Mouse (Mus musculus): ENCODE results near the gene Sema4a. TPM values are rescaled to one million over a fixed set of nuclear protein-coding genes. Genes with fewer than 3 reads are reported as not detected.
A peak's percentile ranks its signal among the peaks of the same experiment; 100 is the strongest.

Gene Sema4a
- polyA plus RNA-seq, 1 experiment from 2014 or later = 6.3 TPM

DNA sequence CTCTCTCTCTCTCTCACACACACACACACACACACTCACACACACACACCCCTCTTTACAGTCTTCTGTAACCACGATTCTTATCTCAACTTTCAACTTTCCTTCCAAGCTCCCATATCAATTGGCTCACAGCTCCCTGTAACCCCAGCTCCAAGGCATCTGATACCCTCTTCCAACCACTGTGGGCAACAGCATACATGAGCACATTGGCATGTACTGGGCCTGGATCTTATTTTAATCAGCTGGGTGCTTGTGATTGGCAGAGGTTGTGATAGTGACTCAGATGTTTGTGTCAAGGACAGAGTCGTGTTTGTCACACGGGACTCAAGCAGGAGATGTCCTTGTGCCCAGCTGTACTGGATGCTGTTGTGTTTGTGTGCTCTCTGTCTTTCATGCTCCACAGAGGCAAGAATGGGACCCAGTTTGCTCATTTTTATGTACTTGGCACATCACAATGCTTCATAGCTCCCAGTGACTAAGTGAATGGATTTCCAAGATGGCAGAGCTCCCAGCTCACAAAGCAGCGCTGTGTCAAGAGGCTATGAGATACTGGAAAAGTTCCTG lies 33.6 kb downstream of the Sema4a start:
- WGBS = 79% methylated on average over 4 of the region's 4 CpGs
- ATAC-seq (ENCODE audit: low FRiP score) = no peak
- no peaks in the 10 kb centered on the region for H3K27me3 ChIP-seq (ENCODE audit: control insufficient read depth, insufficient read depth, low read length)

DNA sequence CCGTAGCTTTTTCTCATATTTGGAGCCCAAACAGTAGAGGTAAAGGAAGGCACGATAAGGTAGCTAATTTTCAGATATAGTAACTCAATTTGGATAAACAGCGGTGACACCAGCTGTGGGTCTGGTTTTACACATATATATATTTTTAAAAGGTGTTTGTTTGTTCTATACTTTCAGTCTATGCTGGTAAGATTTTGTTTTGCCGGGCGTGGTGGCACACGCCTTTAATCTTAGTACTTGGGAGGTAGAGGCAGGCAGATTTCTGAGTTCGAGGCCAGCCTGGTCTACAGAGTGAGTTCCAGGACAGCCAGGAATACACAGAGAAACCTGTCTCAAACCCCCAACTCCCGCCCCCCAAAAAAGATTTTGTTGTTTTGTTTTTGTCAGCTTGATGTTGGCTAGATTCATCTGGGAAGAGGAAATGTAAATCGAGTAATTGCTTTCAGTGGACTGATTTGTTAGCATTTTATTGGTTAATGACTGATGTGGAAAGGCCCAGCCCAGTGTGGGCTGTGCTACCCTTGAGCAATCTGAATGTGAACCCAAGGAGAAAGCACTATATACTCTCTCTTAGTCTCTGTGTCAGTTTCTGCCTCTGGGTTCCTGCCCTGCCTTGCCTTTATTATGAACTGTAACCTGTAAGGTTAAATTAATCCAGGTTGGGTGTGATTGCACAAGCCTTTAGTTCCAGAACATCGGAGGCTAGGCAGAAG lies 35.1 kb downstream of the Sema4a start:
- DNase-seq (ENCODE audit: low spot score, missing footprints) (no peak), ATAC-seq (ENCODE audit: low FRiP score) (no peak)
- Histone ChIP-seq H3K4me3 (ENCODE audit: low read depth, low read length) (no peak overlapping the region), H3K4me2 (peak overlapping the region; percentile 23; the same call in 1 of the 2 replicates), H3K4me1 (ENCODE audit: control insufficient read depth, insufficient read depth, low read length) (peaks cover 13% of the 10 kb centered on the region), H3K27ac (ENCODE audit: low read depth, low read length) (no peak overlapping the region), H3K27me3 (ENCODE audit: control insufficient read depth, insufficient read depth, low read length) (no peaks in the 10 kb centered on the region), H3K9me3 (ENCODE audit: control insufficient read depth, low read length) (no peaks in the 10 kb centered on the region), H3K36me3 (ENCODE audit: control insufficient read depth, insufficient read depth, low read length) (peaks cover under 1% of the 10 kb centered on the region; the same call in 1 of the 2 replicates), H3K9ac (ENCODE audit: low read length) (no peak overlapping the region)
- WGBS = 86% methylated on average over 10 of the region's 10 CpGs

More for the DNA sequence above, 33.6 kb downstream of the Sema4a start:
- no peak overlapping the region for H3K4me2 ChIP-seq
- H3K27ac ChIP-seq (ENCODE audit: low read depth, low read length) = no peak overlapping the region
- DNase-seq (ENCODE audit: low spot score, missing footprints) = no peak
- no peak overlapping the region for H3K4me3 ChIP-seq (ENCODE audit: low read depth, low read length)
- peaks cover 9% of the 10 kb centered on the region for H3K4me1 ChIP-seq (ENCODE audit: control insufficient read depth, insufficient read depth, low read length)
- no peak overlapping the region for H3K9ac ChIP-seq (ENCODE audit: low read length)
- no peaks in the 10 kb centered on the region for H3K36me3 ChIP-seq (ENCODE audit: control insufficient read depth, insufficient read depth, low read length)
- H3K9me3 ChIP-seq (ENCODE audit: control insufficient read depth, low read length) = no peaks in the 10 kb centered on the region

GRCm38 (mm10) chr3:88425330-88425689 lies 35.7 kb downstream of the Sema4a start:
- H3K4me2 ChIP-seq = peak overlapping the region; percentile 23

DNA sequence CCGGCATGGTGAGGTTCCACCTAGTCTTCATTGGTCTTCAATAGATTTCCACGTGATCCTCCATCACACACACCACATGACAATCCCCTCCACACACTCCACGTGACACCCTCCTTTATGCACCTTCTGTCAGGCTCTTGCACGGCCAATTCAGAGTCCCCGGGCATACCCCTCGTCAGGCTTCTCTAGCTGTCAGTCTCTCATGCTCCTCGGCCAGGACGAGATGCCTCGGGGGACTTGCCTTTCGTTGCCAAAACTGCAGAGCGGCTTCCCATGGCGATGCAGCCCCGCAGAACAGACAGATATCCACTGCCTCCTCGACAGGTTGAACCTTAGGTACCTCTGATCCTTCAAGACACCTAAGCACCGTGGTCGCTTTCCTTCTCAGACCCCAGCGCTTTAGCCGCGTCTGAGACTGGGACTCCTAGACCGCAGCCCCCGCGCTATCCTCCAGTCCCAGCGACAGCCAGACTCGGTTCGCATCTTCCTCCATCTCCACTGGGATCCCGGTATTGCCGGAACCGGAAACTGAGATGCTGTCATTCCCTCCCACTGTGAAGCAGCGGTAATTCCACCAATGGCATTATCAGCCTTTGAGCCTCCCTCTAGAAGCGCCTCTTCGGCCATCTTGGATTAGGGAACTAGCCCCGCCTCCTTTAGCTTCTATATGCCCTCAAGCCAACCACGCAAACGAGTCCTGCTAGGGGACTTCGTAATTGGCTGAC lies 36.2 kb downstream of the Sema4a start, which contains the start of gene Slc25a44:
Slc25a44 (minus strand) TSS at position 535 of the 725 bp plus-strand sequence.
- no peak within 1 kb of the TSS for H3K27ac ChIP-seq (ENCODE audit: low read depth, low read length)
- 1% methylated on average over 35 of the region's 35 CpGs for WGBS
- peak; percentile 98 for DNase-seq (ENCODE audit: low spot score, missing footprints)

More at GRCm38 (mm10) chr3:88425330-88425689, 35.7 kb downstream of the Sema4a start:
- Histone ChIP-seq H3K4me3 (ENCODE audit: low read depth, low read length) (peak overlapping the region; percentile 75; the same call in 1 of the 2 replicates), H3K27me3 (ENCODE audit: control insufficient read depth, insufficient read depth, low read length) (no peaks in the 10 kb centered on the region), H3K36me3 (ENCODE audit: control insufficient read depth, insufficient read depth, low read length) (peaks cover 6% of the 10 kb centered on the region), H3K9me3 (ENCODE audit: control insufficient read depth, low read length) (no peaks in the 10 kb centered on the region), H3K9ac (ENCODE audit: low read length) (peak overlapping the region; percentile 1; the same call in 1 of the 2 replicates), H3K27ac (ENCODE audit: low read depth, low read length) (no peak overlapping the region), H3K4me1 (ENCODE audit: control insufficient read depth, insufficient read depth, low read length) (peaks cover 13% of the 10 kb centered on the region)
- 7% methylated on average over 2 of the region's 2 CpGs for WGBS
- DNase-seq (ENCODE audit: low spot score, missing footprints) (peak; percentile 89), ATAC-seq (ENCODE audit: low FRiP score) (0 out of 2 replicates have a peak, but pooled peaks have one; percentile 27)

DNA sequence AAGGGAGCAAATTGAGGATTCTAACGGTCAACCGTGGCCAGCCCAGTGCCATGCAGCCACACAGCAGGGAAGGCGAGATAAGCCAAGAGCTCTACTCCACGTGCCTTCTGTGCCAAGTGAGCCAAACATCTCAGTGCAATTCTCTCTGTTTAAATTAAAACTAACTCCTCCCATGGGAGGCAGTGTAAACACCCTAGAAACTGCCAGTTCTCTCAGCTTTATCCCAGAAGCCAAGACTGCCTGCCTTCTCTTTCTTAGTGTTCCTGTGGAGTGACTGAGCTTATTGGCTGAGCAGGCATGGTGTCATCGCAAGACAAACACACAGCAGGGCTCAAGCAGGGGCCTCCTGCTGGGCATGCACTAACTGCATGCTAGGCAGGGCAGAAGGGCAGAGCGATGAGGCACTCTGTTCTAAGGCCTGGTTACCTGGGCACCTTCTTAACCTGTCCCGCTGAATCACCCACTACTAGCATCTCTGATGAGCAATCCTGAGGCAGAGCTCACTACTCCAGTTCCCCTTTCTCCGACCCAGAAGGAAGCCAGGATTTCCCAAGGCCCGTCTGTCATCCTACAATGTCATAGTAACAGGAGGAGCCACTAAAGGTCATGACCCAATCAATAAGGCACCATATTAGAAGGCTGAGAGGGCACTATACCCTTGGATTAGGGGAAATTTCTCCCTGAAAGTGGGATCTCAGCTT lies 38.8 kb downstream of the Sema4a start:
- Histone ChIP-seq H3K4me3 (ENCODE audit: low read depth, low read length) (no peak overlapping the region), H3K9ac (ENCODE audit: low read length) (peak overlapping the region; percentile 10; the same call in 1 of the 2 replicates), H3K9me3 (ENCODE audit: control insufficient read depth, low read length) (no peaks in the 10 kb centered on the region), H3K4me2 (no peak overlapping the region), H3K4me1 (ENCODE audit: control insufficient read depth, insufficient read depth, low read length) (peaks cover 13% of the 10 kb centered on the region), H3K27ac (ENCODE audit: low read depth, low read length) (no peak overlapping the region), H3K27me3 (ENCODE audit: control insufficient read depth, insufficient read depth, low read length) (no peaks in the 10 kb centered on the region), H3K36me3 (ENCODE audit: control insufficient read depth, insufficient read depth, low read length) (peaks cover 8% of the 10 kb centered on the region)
- ATAC-seq (ENCODE audit: low FRiP score) (no peak), DNase-seq (ENCODE audit: low spot score, missing footprints) (no peak)
- 36% methylated on average over 9 of the region's 9 CpGs for WGBS

More for the DNA sequence above, 36.2 kb downstream of the Sema4a start, which contains the start of gene Slc25a44:
- Histone ChIP-seq H3K27me3 (ENCODE audit: control insufficient read depth, insufficient read depth, low read length) (no peaks in the 10 kb centered on the region), H3K4me2 (peak within 1 kb of the TSS; percentile 81), H3K36me3 (ENCODE audit: control insufficient read depth, insufficient read depth, low read length) (peaks cover 8% of the 10 kb centered on the region), H3K4me1 (ENCODE audit: control insufficient read depth, insufficient read depth, low read length) (peaks cover 13% of the 10 kb centered on the region), H3K9ac (ENCODE audit: low read length) (peak within 1 kb of the TSS; percentile 71), H3K4me3 (ENCODE audit: low read depth, low read length) (peak within 1 kb of the TSS; percentile 75), H3K9me3 (ENCODE audit: control insufficient read depth, low read length) (no peaks in the 10 kb centered on the region)
- peak; percentile 97 for ATAC-seq (ENCODE audit: low FRiP score)

- H3K36me3 ChIP-seq (ENCODE audit: control insufficient read depth, insufficient read depth, low read length) = peaks cover 8% of the 10 kb centered on the region
- ATAC-seq (ENCODE audit: low FRiP score) = no peak
Measured at GRCm38 (mm10) chr3:88420771-88421170, 40.2 kb downstream of the Sema4a start.

GRCm38 (mm10) chr3:88418016-88418415 lies 43.0 kb downstream of the Sema4a start:
- H3K27ac ChIP-seq (ENCODE audit: low read depth, low read length) = no peak overlapping the region
- 87% methylated on average over 6 of the region's 6 CpGs for WGBS
- no peak overlapping the region for H3K4me3 ChIP-seq (ENCODE audit: low read depth, low read length)
- H3K4me2 ChIP-seq = no peak overlapping the region
- H3K36me3 ChIP-seq (ENCODE audit: control insufficient read depth, insufficient read depth, low read length) = peaks cover 8% of the 10 kb centered on the region
- ATAC-seq (ENCODE audit: low FRiP score) (no peak), DNase-seq (ENCODE audit: low spot score, missing footprints) (no peak)
- no peaks in the 10 kb centered on the region for H3K9me3 ChIP-seq (ENCODE audit: control insufficient read depth, low read length)
- peaks cover 4% of the 10 kb centered on the region for H3K4me1 ChIP-seq (ENCODE audit: control insufficient read depth, insufficient read depth, low read length)
- no peaks in the 10 kb centered on the region for H3K27me3 ChIP-seq (ENCODE audit: control insufficient read depth, insufficient read depth, low read length)
- no peak overlapping the region for H3K9ac ChIP-seq (ENCODE audit: low read length)

More at GRCm38 (mm10) chr3:88420771-88421170, 40.2 kb downstream of the Sema4a start:
- DNase-seq (ENCODE audit: low spot score, missing footprints) = no peak
- WGBS = 93% methylated on average over 19 of the region's 19 CpGs
- H3K4me2 ChIP-seq = no peak overlapping the region
- H3K27ac ChIP-seq (ENCODE audit: low read depth, low read length) = no peak overlapping the region
- no peak overlapping the region for H3K4me3 ChIP-seq (ENCODE audit: low read depth, low read length)
- H3K9ac ChIP-seq (ENCODE audit: low read length) = no peak overlapping the region
- peaks cover 13% of the 10 kb centered on the region for H3K4me1 ChIP-seq (ENCODE audit: control insufficient read depth, insufficient read depth, low read length)
- H3K27me3 ChIP-seq (ENCODE audit: control insufficient read depth, insufficient read depth, low read length) = no peaks in the 10 kb centered on the region
- no peaks in the 10 kb centered on the region for H3K9me3 ChIP-seq (ENCODE audit: control insufficient read depth, low read length)

GRCm38 (mm10) chr3:88415668-88416067 lies 45.3 kb downstream of the Sema4a start:
- no peak overlapping the region for H3K27ac ChIP-seq (ENCODE audit: low read depth, low read length)
- no peaks in the 10 kb centered on the region for H3K27me3 ChIP-seq (ENCODE audit: control insufficient read depth, insufficient read depth, low read length)
- 0 out of 2 replicates have a peak, but pooled peaks cover 2% of the 10 kb centered on the region for H3K4me1 ChIP-seq (ENCODE audit: control insufficient read depth, insufficient read depth, low read length)
- no peak overlapping the region for H3K4me3 ChIP-seq (ENCODE audit: low read depth, low read length)
- no peak for DNase-seq (ENCODE audit: low spot score, missing footprints)
- no peak for ATAC-seq (ENCODE audit: low FRiP score)
- H3K9ac ChIP-seq (ENCODE audit: low read length) = no peak overlapping the region
- no peaks in the 10 kb centered on the region for H3K9me3 ChIP-seq (ENCODE audit: control insufficient read depth, low read length)
- H3K4me2 ChIP-seq = no peak overlapping the region
- H3K36me3 ChIP-seq (ENCODE audit: control insufficient read depth, insufficient read depth, low read length) = peaks cover 9% of the 10 kb centered on the region
- 91% methylated on average over 4 of the region's 4 CpGs for WGBS
